Mouse (Mus musculus) brown adipose tissue, adult 24 weeks (tissue): ENCODE data around the gene Chrnb2. TPM values are rescaled to one million over a fixed set of nuclear protein-coding genes. Genes with fewer than 3 reads are reported as not detected.

Experiments used
- H3K27ac ChIP-seq: fragments of 200-500 bp; replicated peaks from 2 replicates; pipeline ENCODE4 v1.5.1; 2012; ENCODE audit warnings: low read depth, mild to moderate bottlenecking, low read length
- H3K4me1 ChIP-seq: fragments of 200-500 bp; 2 replicates; pipeline ENCODE4 v1.6.1; 2012; ENCODE audit warnings: low read length, mixed read lengths; ENCODE audit not compliant: control insufficient read depth, insufficient read depth, insufficient read length
- H3K4me3 ChIP-seq: fragments of 200-500 bp; 2 replicates; pipeline ENCODE4 v1.5.1; 2012; ENCODE audit warnings: low read depth, mild to moderate bottlenecking, low read length, moderate library complexity; ENCODE audit not compliant: insufficient read depth
- polyA plus RNA-seq: library from polyadenylated mRNA; stranded (reverse); fragments of >200 nt; gene quantifications from 2 replicates; pipeline ENCODE4 v1.2.4, GENCODE M21; 2012; ENCODE audit not compliant: missing spikeins, insufficient read depth, insufficient read length

Gene Chrnb2
- polyA plus RNA-seq, 1 experiment: 1.3 TPM

DNA sequence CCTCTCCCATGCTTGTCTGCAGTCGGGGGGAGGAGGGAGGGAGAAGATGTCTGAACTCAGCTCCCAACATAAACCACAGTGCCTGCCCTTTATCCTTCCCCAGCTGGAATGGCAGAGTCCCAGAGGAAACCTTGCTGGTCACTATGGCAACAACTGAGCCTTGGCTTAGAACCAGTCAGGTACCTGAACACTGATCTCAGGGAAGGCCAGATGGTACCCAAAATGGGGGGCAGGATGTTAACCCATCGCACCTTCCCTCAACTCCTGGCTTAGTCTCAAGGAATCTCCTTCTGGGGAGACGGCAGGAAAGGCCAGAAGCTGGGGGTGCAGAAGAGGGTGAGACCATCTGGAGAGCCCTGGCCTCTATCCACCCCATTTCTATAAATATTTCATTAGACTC is 4.6 kb downstream of the Chrnb2 start:
- no peak overlapping the region for H3K4me3 ChIP-seq
- H3K27ac ChIP-seq: no peak overlapping the region
- no peaks in the 10 kb centered on the region for H3K4me1 ChIP-seq

DNA sequence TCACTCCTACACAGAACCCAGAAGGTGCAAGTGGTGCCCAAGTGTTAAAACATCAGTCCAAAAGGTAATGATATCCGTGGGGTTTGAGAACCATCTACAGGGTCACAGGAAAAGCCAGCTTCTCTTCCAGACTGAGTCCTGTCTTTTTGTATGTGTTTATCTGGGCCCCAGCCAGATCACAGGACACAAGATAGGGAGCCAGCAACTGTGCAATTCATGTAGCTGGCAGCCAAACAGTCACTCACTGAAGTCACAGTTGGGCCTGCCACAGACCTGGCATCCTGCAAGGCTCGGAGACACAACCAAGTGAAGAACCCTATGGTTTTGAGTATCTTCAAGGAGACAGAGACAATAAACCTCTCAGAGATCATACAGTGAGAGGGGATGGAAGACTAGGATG is 6.6 kb downstream of the Chrnb2 start:
- no peak overlapping the region for H3K27ac ChIP-seq
- H3K4me1 ChIP-seq: no peaks in the 10 kb centered on the region
- no peak overlapping the region for H3K4me3 ChIP-seq

DNA sequence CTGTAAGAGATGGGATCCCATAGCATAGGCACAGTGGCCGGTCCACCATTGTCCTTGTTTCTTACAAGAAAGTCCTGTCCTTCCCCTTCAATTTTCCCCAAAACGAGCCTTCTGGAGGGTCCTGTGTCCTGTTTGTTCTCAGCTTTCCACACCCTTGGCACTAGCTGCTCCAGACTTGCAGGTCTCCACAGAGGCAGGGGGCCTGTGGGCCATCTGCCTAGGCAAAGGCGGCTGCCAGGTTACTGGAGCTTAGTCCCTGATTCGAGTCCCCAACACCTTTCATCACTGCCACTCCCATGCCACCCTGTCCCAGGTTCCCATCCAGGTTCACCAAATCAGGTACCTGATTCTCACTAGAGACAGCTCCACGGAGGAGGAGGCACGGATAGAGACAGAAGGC is 9.1 kb downstream of the Chrnb2 start:
- H3K27ac ChIP-seq: no peak overlapping the region
- H3K4me3 ChIP-seq: no peak overlapping the region
- H3K4me1 ChIP-seq: no peaks in the 10 kb centered on the region

DNA sequence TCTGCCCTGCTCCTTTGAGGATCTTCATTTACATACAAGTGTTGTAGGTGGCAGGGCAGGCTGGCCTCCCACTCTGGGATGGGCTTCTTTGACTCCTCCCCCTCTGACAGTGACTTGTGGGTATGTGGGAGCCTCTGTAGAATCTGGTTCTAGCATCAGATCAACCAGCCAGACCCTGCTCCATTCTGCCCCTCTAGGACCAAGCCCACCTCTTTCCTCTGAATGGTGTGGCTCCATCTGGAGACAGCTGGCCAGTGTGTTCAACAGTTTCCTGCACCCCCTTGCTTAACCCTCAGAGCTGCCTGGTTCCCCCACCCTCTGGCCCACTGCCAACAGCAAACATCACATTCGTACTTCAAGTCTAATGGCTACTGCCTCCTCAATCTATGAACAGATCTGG is 12.1 kb downstream of the Chrnb2 start:
- H3K4me3 ChIP-seq: no peak overlapping the region
- no peak overlapping the region for H3K27ac ChIP-seq
- H3K4me1 ChIP-seq: no peaks in the 10 kb centered on the region

DNA sequence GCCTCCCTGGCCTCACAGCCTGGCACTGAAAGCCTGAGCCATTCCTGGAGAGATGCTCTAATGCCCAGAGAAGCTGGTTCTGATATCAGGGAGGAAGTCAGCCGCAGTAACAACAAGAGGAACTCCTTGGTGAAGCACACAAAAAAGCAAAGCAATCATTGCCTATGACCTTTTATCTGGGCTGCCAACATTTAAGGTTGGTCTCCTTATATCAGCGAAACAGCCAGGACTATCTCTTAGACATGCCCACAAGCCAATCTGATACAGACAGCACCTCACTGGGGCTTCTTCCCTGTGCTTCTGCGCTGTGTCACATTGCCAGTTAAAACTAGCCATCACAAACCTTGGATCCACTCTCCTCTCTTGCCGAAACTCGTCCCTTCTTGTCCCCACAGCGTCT is 25.9 kb downstream of the Chrnb2 start:
- H3K27ac ChIP-seq: no peak overlapping the region
- H3K4me3 ChIP-seq: no peak overlapping the region

GRCm38 (mm10) chr3:89732091-89732490 is 32.3 kb downstream of the Chrnb2 start:
- Histone ChIP-seq H3K27ac (no peak overlapping the region), H3K4me1 (no peaks in the 10 kb centered on the region), H3K4me3 (no peak overlapping the region)

More for the DNA sequence above, 25.9 kb downstream of the Chrnb2 start:
- H3K4me1 ChIP-seq: no peaks in the 10 kb centered on the region

DNA sequence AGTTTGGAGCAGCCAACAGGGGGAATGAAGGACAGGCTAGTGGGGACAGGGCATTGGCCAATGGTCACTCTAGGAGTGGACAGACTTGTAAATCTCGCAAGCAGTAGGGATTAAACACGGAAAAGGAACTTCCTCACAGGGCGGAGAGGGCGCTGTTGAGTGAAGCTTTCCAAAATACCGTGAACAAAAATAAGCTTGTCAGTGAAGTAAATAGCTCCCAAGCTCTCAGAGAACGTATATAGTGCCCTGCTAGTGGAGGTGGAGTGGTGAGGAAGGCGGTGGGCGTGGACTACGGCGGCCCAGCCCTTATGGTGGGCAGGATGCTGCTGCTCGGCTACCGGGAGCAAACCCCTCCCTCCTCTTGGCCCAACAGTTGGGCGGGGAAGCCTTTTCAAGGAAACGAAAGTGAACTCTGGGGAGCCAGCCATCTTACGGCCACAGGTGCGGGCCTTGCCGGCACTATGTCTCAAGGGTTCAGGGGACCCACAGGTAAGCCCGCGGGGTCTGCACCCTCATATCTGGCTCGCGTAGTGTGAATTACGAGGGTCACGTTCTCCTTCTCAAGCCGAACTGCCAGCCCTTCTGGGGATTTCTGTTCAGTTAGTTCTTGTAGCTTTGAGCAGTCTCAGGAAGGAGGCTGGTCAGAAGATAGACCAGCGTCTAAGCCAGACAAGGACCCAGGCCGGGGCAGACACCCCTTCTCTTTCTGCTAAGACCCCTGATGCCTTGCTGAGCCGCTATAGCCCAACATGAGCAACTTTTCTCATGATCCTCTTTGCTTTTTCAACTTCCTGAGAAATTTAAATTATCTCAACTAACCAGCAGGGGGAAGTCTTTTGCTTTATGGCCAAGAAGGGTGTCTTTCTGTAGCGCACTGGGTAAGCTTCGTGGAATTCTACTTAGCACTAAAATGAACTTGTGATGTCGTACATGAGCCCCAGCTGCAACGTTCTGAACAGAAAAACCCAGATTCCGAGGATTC is 33.8 kb downstream of the Chrnb2 start:
- H3K4me1 ChIP-seq: no peaks in the 10 kb centered on the region
- peak overlapping the region; percentile 81 for H3K27ac ChIP-seq
- peak overlapping the region; percentile 85 for H3K4me3 ChIP-seq

DNA sequence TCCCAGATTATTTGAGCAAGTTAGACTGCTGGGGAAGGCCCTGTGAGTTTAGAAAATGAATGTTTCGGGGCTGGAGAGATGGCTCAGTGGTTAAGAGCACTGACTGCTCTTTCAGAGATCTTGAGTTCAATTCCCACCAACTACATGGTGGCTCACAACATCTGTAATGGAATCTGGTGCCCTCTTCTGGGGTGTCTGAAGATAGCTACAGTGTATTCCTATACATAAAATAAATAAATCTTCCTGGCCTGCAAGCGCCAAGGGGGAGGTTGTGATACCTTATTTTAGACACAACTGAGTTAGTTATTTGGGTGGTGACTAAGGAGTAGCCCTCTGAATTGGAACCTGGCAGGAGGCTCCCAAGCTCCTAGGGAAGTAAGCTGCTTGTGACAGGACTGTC is 35.6 kb downstream of the Chrnb2 start:
- Histone ChIP-seq H3K27ac (no peak overlapping the region), H3K4me3 (no peak overlapping the region), H3K4me1 (no peaks in the 10 kb centered on the region)

DNA sequence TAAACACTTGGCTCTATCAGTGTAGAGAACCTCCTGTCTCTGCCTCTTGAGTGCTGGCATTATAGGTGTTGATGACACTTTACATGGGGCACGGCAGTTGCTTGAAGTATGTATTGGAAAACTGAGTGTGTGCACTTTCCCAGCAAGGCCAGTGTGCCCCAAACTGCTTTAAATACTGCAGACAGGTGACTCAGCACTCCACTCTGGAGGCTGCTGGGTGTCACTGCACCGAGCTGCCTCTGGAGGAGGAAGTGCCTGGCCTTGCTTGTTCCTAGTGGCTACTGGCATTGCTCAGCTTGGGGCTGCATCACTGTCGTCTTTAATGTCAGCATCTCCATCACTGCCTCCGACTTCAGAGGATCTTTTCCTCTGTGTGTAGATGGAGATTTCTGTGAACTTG is 37.4 kb downstream of the Chrnb2 start:
- Histone ChIP-seq H3K27ac (no peak overlapping the region), H3K4me1 (no peaks in the 10 kb centered on the region), H3K4me3 (no peak overlapping the region)

GRCm38 (mm10) chr3:89723400-89724084 is 40.9 kb downstream of the Chrnb2 start:
- no peak overlapping the region for H3K4me3 ChIP-seq
- no peak overlapping the region for H3K27ac ChIP-seq
- H3K4me1 ChIP-seq: no peaks in the 10 kb centered on the region

- H3K4me3 ChIP-seq: no peak overlapping the region
- no peak overlapping the region for H3K27ac ChIP-seq
- H3K4me1 ChIP-seq: no peaks in the 10 kb centered on the region
Observed at GRCm38 (mm10) chr3:89722032-89722431, 42.4 kb downstream of the Chrnb2 start.

DNA sequence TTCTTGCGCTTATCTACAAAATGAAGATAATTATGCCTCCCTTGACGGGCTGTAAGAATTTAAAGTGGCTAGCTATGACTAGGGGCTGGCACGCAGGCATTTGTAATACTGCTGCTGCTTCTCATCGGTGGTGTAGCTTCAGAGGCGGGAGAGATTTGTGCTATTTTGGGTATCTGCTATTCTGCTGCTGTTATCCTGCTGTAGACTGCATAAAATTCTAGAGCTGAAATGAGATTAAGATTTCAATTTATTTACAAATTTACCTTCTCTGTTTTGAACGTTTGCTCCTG is 48.5 kb downstream of the Chrnb2 start:
- Histone ChIP-seq H3K27ac (no peak overlapping the region), H3K4me3 (peak overlapping the region; percentile 66; the same call in 1 of the 2 replicates), H3K4me1 (peaks cover 3% of the 10 kb centered on the region; the same call in 1 of the 2 replicates)

DNA sequence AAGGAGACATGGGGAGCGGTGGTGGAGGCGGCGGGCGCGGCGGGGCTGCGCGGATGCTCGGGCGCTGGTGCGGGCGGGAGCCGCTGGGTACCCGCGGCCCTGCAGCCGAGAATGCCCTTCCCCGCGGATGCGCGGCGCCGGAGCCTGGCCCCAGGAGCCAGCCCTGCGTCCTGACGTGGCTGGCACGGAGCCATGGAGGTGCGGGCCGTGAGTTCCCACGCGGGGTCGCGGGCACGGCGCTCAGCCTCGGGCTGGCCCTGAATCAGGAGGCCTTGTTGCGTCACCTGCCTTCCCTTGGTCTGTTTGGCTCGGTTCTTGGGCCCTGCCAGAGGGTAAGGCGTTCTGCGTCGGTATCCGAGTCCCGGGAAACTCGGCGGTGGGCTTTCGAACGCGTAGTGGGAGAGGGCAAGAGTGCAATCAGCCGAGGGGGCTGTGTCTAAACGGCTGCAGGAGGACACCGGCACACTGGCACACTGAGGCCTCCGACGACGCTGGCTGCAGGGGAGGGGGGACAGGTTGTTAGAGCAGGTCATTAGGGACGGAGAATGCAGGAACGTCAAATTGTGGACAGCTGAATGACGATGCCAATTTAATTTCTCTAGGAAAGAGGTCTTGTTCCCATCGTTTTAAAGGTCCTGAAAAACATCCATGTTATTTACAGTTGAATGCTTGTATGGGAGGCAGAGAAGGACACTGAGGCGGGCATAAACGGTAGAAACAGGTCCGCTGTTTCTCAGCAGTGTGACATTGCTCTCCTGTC is 49.0 kb downstream of the Chrnb2 start:
- Histone ChIP-seq H3K4me3 (peak overlapping the region; percentile 66), H3K27ac (no peak overlapping the region), H3K4me1 (peaks cover 3% of the 10 kb centered on the region; the same call in 1 of the 2 replicates)

GRCm38 (mm10) chr3:89714359-89715206 is 49.8 kb downstream of the Chrnb2 start, which contains the start of gene Adar:
TSS of gene Adar (plus strand) at chr3:89715022.
- no peak within 1 kb of the TSS for H3K27ac ChIP-seq
- H3K4me3 ChIP-seq: peak within 1 kb of the TSS; percentile 66
- peaks cover 3% of the 10 kb centered on the region; the same call in 1 of the 2 replicates for H3K4me1 ChIP-seq
